Mouse (Mus musculus): ENCODE data around the gene Man2a2.

GRCm38 (mm10) chr7:80401860-80402641 is 30.9 kb upstream of the Man2a2 start:
- no peak for TF ChIP-seq POLR2A (IDR thresholded peaks at IDR 0.05; ENCODE audit: borderline replicate concordance, control insufficient read depth, low read depth, low read length)
- no peak for TF ChIP-seq CTCF (IDR thresholded peaks at IDR 0.05; ENCODE audit: control insufficient read depth, insufficient read depth, low read length)
